ENCODE assay signal across 8 mouse cellular contexts in the genomic region with DNA sequence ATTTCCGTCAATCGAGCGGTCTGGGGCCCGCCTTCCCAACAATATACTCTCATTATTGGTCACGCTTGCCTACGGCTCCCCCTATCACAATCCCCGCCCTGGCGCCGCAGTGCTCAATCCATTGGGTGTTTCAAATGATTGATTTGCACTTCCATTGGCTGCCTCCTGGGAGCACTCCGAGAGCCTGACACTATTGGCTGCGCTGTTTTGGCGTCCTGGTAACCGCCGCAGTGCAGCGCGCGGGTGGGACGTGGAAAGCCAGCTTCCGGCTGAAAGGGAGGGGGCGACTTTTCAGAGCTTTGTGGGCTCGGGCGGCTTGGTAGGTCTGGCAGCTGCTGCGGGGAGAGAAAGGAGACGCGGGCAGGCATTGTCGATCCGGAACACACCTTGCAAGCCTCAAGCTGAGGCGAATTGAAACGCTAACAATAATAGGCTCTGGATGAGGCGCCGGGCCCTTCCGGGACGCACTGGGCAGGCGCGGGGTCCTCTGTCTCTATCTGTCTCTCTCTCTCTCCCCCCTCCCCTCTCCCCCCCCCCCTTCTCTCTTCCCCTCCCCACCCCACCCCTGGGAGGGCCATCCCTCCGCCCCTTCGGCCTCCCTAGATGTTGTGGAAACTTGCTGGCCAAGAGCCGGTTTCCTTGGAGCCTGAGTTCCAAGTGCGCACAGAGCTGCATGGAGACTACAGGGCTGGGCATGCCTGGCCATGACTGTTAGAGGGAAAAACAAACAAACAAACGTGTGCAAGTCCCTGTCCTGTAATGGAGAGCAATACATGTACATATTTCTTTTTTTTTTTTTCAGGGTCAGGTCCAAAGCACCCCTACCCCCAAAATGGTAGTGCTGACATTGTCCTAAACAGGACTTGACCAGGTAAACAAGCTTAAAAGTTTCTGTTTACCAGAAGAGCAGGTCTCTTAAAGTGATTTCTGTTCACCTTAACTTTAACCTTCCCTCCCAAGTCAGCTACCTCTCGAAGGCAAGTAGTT. TPM values are rescaled to one million over a fixed set of nuclear protein-coding genes. Genes with fewer than 3 reads are reported as not detected.
DNase-seq lines count a peak whose midpoint lies in the region; ATAC-seq lines count a peak whose summit lies in the region.

No protein-coding gene starts in this region.

- peak overlapping the region; percentile 99 for H3K4me3 ChIP-seq in megakaryocyte, embryonic 14.5 days (replicated peaks)

- no peaks in the 10 kb centered on the region for H3K9me3 ChIP-seq in megakaryocyte, embryonic 14.5 days

- H3K27me3 ChIP-seq in megakaryocyte, embryonic 14.5 days (replicated peaks): no peaks in the 10 kb centered on the region

- peaks cover 24% of the 10 kb centered on the region for H3K36me3 ChIP-seq in megakaryocyte, embryonic 14.5 days (replicated peaks; ENCODE audit: low read length)

- H3K4me1 ChIP-seq in megakaryocyte, embryonic 14.5 days: peaks cover 80% of the 10 kb centered on the region

- ATAC-seq in inflammation-experienced regulatory T-cells, adult 6 months: peak; percentile 90

- peak; percentile 99 for DNase-seq in adrenal gland, adult 2 months
- DNase-seq in embryo, embryonic 11.5 days (ENCODE audit: low read depth, low spot score): peak; percentile 96
- peak; percentile 99 for DNase-seq in gastrocnemius, postnatal 25 days
- DNase-seq in left cerebral cortex, adult 9 months (ENCODE audit: low spot score in 2 of 2): peak; percentile 100
- DNase-seq in right cerebral cortex, adult 2 months (ENCODE audit: low spot score in 2 of 2): peak; percentile 99
- peak; percentile 84 for DNase-seq in urinary bladder, postnatal 25 days (ENCODE audit: low spot score)

RNA-seq across cellular contexts. Expression of gene Tubb4b, which starts 0.6 kb away (rescaled TPM):
- total RNA-seq in adrenal gland, adult 2 months (2021): 100 to 1,000 TPM; 303 to 312 TPM
- 210 and 267 TPM in 2 replicates for polyA plus RNA-seq in adrenal gland, adult 2 months (2012; rRNA removed)
- 100 to 1,000 TPM; 167 to 293 TPM for total RNA-seq in gastrocnemius, postnatal 25 days (2021)
- polyA plus RNA-seq in inflammation-experienced regulatory T-cells, adult 6 months (2017; shearing (Covaris generic)): 100 to 1,000 TPM in 1 of 3 experiments, 10 to 100 TPM in 2; 90.3 to 208 (median 96.5) TPM
- polyA plus RNA-seq in megakaryocyte, embryonic 14.5 days (2012; ENCODE audit: insufficient read depth, low replicate concordance): 264 and 365 TPM in 2 replicates

RNA-seq across cellular contexts. Expression of gene Fam166a, which starts 6.5 kb away (rescaled TPM):
- total RNA-seq in adrenal gland, adult 2 months (2021): not detected
- 0.15 and 0.16 TPM in 2 replicates for polyA plus RNA-seq in adrenal gland, adult 2 months (2012; rRNA removed)
- not detected for total RNA-seq in gastrocnemius, postnatal 25 days (2021)
- not detected for polyA plus RNA-seq in inflammation-experienced regulatory T-cells, adult 6 months (2017; shearing (Covaris generic))
- polyA plus RNA-seq in megakaryocyte, embryonic 14.5 days (2012; ENCODE audit: insufficient read depth, low replicate concordance): not detected in 2 replicates

RNA-seq across cellular contexts. Expression of gene Slc34a3, which starts 9.1 kb away (rescaled TPM):
- total RNA-seq in adrenal gland, adult 2 months (2021): not detected
- not detected in 2 replicates for polyA plus RNA-seq in adrenal gland, adult 2 months (2012; rRNA removed)
- not detected for total RNA-seq in gastrocnemius, postnatal 25 days (2021)
- not detected for polyA plus RNA-seq in inflammation-experienced regulatory T-cells, adult 6 months (2017; shearing (Covaris generic))
- polyA plus RNA-seq in megakaryocyte, embryonic 14.5 days (2012; ENCODE audit: insufficient read depth, low replicate concordance): not detected in 2 replicates

RNA-seq across cellular contexts. Expression of gene Stpg3, which starts 10.6 kb away (rescaled TPM):
- total RNA-seq in adrenal gland, adult 2 months (2021): not detected
- not detected in 2 replicates for polyA plus RNA-seq in adrenal gland, adult 2 months (2012; rRNA removed)
- total RNA-seq in gastrocnemius, postnatal 25 days (2021): not detected
- polyA plus RNA-seq in inflammation-experienced regulatory T-cells, adult 6 months (2017; shearing (Covaris generic)): not detected
- polyA plus RNA-seq in megakaryocyte, embryonic 14.5 days (2012; ENCODE audit: insufficient read depth, low replicate concordance): 0.08 and 1.5 TPM in 2 replicates

RNA-seq across cellular contexts. Expression of gene Rnf224, which starts 11.5 kb away (rescaled TPM):
- total RNA-seq in adrenal gland, adult 2 months (2021): not detected
- polyA plus RNA-seq in adrenal gland, adult 2 months (2012; rRNA removed): not detected in 2 replicates
- total RNA-seq in gastrocnemius, postnatal 25 days (2021): not detected
- polyA plus RNA-seq in inflammation-experienced regulatory T-cells, adult 6 months (2017; shearing (Covaris generic)): not detected
- not detected in 2 replicates for polyA plus RNA-seq in megakaryocyte, embryonic 14.5 days (2012; ENCODE audit: insufficient read depth, low replicate concordance)

Comparison
In these comparisons a context has a peak if more than half of its experiments do, and no peak if none do; other contexts are left out.
1. Peak in every context shown above with its lines: DNase-seq, ATAC-seq and H3K4me3 ChIP-seq.